Mouse (Mus musculus) heart, postnatal 0 days (tissue): ENCODE data around the gene Rragd.

Source experiments
- CTCF ChIP-seq: IDR thresholded peaks from 2 replicates; pipeline ENCODE4 v1.5.1; 2016; ENCODE audit warnings: antibody characterized with exemption, control low read depth, low read depth
- EP300 ChIP-seq: IDR thresholded peaks from 2 replicates; pipeline ENCODE4 v1.6.1; 2016; ENCODE audit warnings: antibody characterized with exemption, low read depth

GRCm38 (mm10) chr4:33010078-33010477, 27.2 kb downstream of the Rragd start:
- no peak for TF ChIP-seq CTCF
- no peak for TF ChIP-seq EP300
